Mouse (Mus musculus): Measurements from ENCODE around the gene Ttf1.

GRCm38 (mm10) chr2:29042124-29042523, 17.9 kb upstream of the Ttf1 start:
- TF ChIP-seq EP300 (IDR thresholded peaks at IDR 0.05; ENCODE audit: low read depth in 1 of 2, low read length in 2 of 2) (no peak), POLR2A (IDR thresholded peaks at IDR 0.05; ENCODE audit: control insufficient read depth in 1 of 2, insufficient read depth in 1 of 2, low read depth in 1 of 2, low read length in 2 of 2, poor library complexity in 1 of 2) (no peak), CTCF (IDR thresholded peaks at IDR 0.05 in 2 of 3, conservative IDR thresholded peaks at IDR 0.05 in 1 of 3; ENCODE audit: control insufficient read depth in 1 of 3, insufficient read depth in 1 of 3, low read depth in 2 of 3, low read length in 3 of 3, poor library complexity in 1 of 3, severe bottlenecking in 1 of 3) (peak in 2 of 3 experiments; percentile 26 to 58; a peak in 2 of 6 replicates), KAT2A (conservative IDR thresholded peaks at IDR 0.05; ENCODE audit: low read depth, low read length) (no peak)

Data from MEL (cell line).